In the genomic region with DNA sequence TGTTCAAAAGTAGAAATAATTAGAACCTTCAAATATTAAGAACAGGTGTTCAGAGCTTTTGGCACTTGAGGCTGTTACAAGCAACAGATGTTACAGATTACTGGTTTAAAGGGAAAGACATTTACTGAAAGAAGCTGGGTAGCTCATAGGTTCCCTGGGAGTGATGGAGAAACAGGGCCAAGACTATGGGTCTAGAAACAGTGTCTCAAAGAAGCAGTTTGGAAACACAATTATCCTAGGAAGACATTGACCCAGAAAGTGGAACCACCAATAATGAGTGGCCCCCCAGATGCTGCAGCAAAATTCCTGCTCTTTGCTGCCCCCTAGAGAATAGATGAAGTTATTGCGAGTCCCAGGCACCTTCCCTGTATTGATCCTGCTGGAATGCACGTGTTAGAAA, we compare ENCODE assay signal across 16 mouse cellular contexts. TPM values are rescaled to one million over a fixed set of nuclear protein-coding genes. Genes with fewer than 3 reads are reported as not detected.
DNase-seq lines count a peak whose midpoint lies in the region; ATAC-seq and TF ChIP-seq lines count a peak whose summit lies in the region.
"Had no signal": no experiment of that assay in that cellular context is flagged by ENCODE, and none has a peak within 500 bp of the region (broad histone marks: within the 10 kb centered on the region; RNA-seq: fewer than 3 reads in every experiment).

No protein-coding gene starts in this region.

- peak; percentile 72 for TF ChIP-seq CTCF in heart, adult 2 months (IDR thresholded peaks at IDR 0.05)
- TF ChIP-seq CTCF in lung, embryonic 14.5 days (IDR thresholded peaks at IDR 0.05; ENCODE audit: low read depth), result peak; percentile 72
- no peak for TF ChIP-seq CTCF in lung, adult 2 months (IDR thresholded peaks at IDR 0.05; ENCODE audit: insufficient read depth, low read length)

- no peak for ATAC-seq in lung, embryonic 14.5 days (ENCODE audit: insufficient read depth)
- ATAC-seq in common myeloid progenitor, adult 5-6 weeks (replicated peaks; ENCODE audit: low read depth, poor library complexity, severe bottlenecking), result peak; percentile 74
- peak; percentile 68 for ATAC-seq in megakaryocyte progenitor cell, adult 5-6 weeks (replicated peaks; ENCODE audit: poor library complexity)
- ATAC-seq in frontal cortex, adult (ENCODE audit: low TSS enrichment), result no peak
- ATAC-seq in activated CD4-positive, CD25-positive, alpha-beta regulatory T cell, adult 4 months, result no peak

- H3K9me3 ChIP-seq in heart, embryonic 10.5 days, result no peaks in the 10 kb centered on the region
- H3K9me3 ChIP-seq in lung, embryonic 14.5 days (ENCODE audit: low read depth, low read length), result no peaks in the 10 kb centered on the region
- H3K9me3 ChIP-seq: embryonic facial prominence, embryonic 15.5 days; hindbrain, embryonic 15.5 days had no signal

- H3K36me3 ChIP-seq in heart, adult 2 months (ENCODE audit: control insufficient read depth, insufficient read depth, low read length), result no peaks in the 10 kb centered on the region
- no peaks in the 10 kb centered on the region for H3K36me3 ChIP-seq in heart, embryonic 10.5 days
- no peaks in the 10 kb centered on the region for H3K36me3 ChIP-seq in lung, embryonic 14.5 days (ENCODE audit: insufficient read depth)
- H3K36me3 ChIP-seq: embryonic facial prominence, embryonic 15.5 days; G1E; hindbrain, embryonic 15.5 days; neural tube, embryonic 12.5 days had no signal

- intact Hi-C loops in heart, adult 2 months (cut with DNase I), result loop anchor here (2.0 kb wide), 2 partner anchors 77 to 275 kb away; no protein-coding TSS in a partner anchor

- no peaks in the 10 kb centered on the region for H3K27me3 ChIP-seq in heart, adult 2 months (ENCODE audit: control insufficient read depth, insufficient read depth, low read length)
- H3K27me3 ChIP-seq in heart, embryonic 10.5 days (ENCODE audit: insufficient read depth, poor library complexity, severe bottlenecking), result no peaks in the 10 kb centered on the region
- no peaks in the 10 kb centered on the region for H3K27me3 ChIP-seq in lung, embryonic 14.5 days (ENCODE audit: insufficient read depth, low read length)
- H3K27me3 ChIP-seq: embryonic facial prominence, embryonic 15.5 days; hindbrain, embryonic 15.5 days; neural tube, embryonic 12.5 days had no signal

- H3K4me3 ChIP-seq in heart, adult 2 months, result no peak overlapping the region
- H3K4me3 ChIP-seq in heart, embryonic 10.5 days, result no peak overlapping the region
- H3K4me3 ChIP-seq in lung, embryonic 14.5 days (ENCODE audit: low read depth, low read length), result no peak overlapping the region
- no peak overlapping the region for H3K4me3 ChIP-seq in lung, adult 2 months (replicated peaks; ENCODE audit: extremely low read depth, low read depth, low read length)
- H3K4me3 ChIP-seq: embryonic facial prominence, embryonic 15.5 days; hindbrain, embryonic 15.5 days; neural tube, embryonic 12.5 days had no signal

- no peak for TF ChIP-seq EP300 in heart, adult 2 months (IDR thresholded peaks at IDR 0.05; ENCODE audit: insufficient read depth, low read depth, low read length)

- no peak overlapping the region for H3K9ac ChIP-seq in heart, adult 2 months (ENCODE audit: low read depth, low read length)
- no peak overlapping the region for H3K9ac ChIP-seq in lung, embryonic 14.5 days
- H3K9ac ChIP-seq: embryonic facial prominence, embryonic 15.5 days; hindbrain, embryonic 15.5 days; neural tube, embryonic 12.5 days had no signal

- no peak for DNase-seq in heart, adult 2 months
- DNase-seq in heart, embryonic 10.5 days (ENCODE audit: low spot score), result no peak
- DNase-seq in lung, embryonic 14.5 days, result peak; percentile 34
- DNase-seq in lung, adult 2 months, result no peak
- DNase-seq: gastrocnemius, postnatal 25 days; lung, postnatal 4 days; thymus, postnatal 25 days had no signal

- no peak for TF ChIP-seq POLR2A in heart, adult 2 months (IDR thresholded peaks at IDR 0.05; ENCODE audit: insufficient read depth, low read depth, low read length)
- TF ChIP-seq POLR2A in lung, adult 2 months (IDR thresholded peaks at IDR 0.05; ENCODE audit: borderline replicate concordance, extremely low read depth, low read depth, low read length), result no peak

- 19% methylated on average over 2 of the region's 2 CpGs for WGBS in heart, adult 2 months
- 9% methylated on average over 2 of the region's 2 CpGs for WGBS in heart, embryonic 10.5 days
- WGBS in lung, embryonic 14.5 days, result 12% methylated on average over 2 of the region's 2 CpGs
- WGBS in lung, adult 2 months, result 14% methylated on average over 2 of the region's 2 CpGs

- H3K79me2 ChIP-seq in heart, adult 2 months (replicated peaks; ENCODE audit: control insufficient read depth, insufficient read depth, low read length), result no peaks in the 10 kb centered on the region

- H3K4me1 ChIP-seq in heart, adult 2 months (ENCODE audit: control insufficient read depth, insufficient read depth, low read length), result no peaks in the 10 kb centered on the region
- H3K4me1 ChIP-seq in heart, embryonic 10.5 days, result no peaks in the 10 kb centered on the region
- no peaks in the 10 kb centered on the region for H3K4me1 ChIP-seq in lung, embryonic 14.5 days (ENCODE audit: insufficient read depth)
- H3K4me1 ChIP-seq in lung, adult 2 months (ENCODE audit: control insufficient read depth, insufficient read depth, low read length), result no peaks in the 10 kb centered on the region
- H3K4me1 ChIP-seq: neural tube, embryonic 12.5 days had no signal

- H3K4me2 ChIP-seq in lung, embryonic 14.5 days, result no peak overlapping the region
- H3K4me2 ChIP-seq: embryonic facial prominence, embryonic 15.5 days; hindbrain, embryonic 15.5 days; neural tube, embryonic 12.5 days had no signal

- H3K27ac ChIP-seq in heart, adult 2 months, result no peak overlapping the region
- H3K27ac ChIP-seq in heart, embryonic 10.5 days, result no peak overlapping the region
- H3K27ac ChIP-seq in lung, embryonic 14.5 days (ENCODE audit: low read depth), result no peak overlapping the region
- H3K27ac ChIP-seq: embryonic facial prominence, embryonic 15.5 days; hindbrain, embryonic 15.5 days; neural tube, embryonic 12.5 days had no signal

RNA-seq across cellular contexts. Expression of a gene that starts 4.2 kb away (rescaled TPM):
- not detected for total RNA-seq in heart, adult 2 months (2021)
- not detected in 2 replicates for polyA plus RNA-seq in heart, adult 2 months (2012; rRNA removed)
- not detected in 2 replicates for polyA plus RNA-seq in heart, embryonic 10.5 days (2016; fragmentation: Nextera tagmentation; extraction: Ambion mirVana)
- polyA plus RNA-seq in lung, embryonic 14.5 days (2014; fragmentation: Nextera tagmentation; extraction: Ambion mirVana), result not detected in 2 replicates
- polyA plus RNA-seq in lung, adult 2 months (2012; rRNA removed), result not detected in 2 replicates
- not detected in 2 replicates for total RNA-seq in common myeloid progenitor, adult 5-6 weeks (2017)
- not detected in 2 replicates for total RNA-seq in megakaryocyte progenitor cell, adult 5-6 weeks (2015)
- total RNA-seq in megakaryocyte progenitor cell, adult 5-6 weeks (2017), result not detected in 2 replicates
- not detected for polyA plus RNA-seq in activated CD4-positive, CD25-positive, alpha-beta regulatory T cell, adult 4 months (2017; shearing (Covaris generic))
- total RNA-seq: G1E; gastrocnemius, postnatal 25 days; layer of hippocampus, postnatal 25 days had no signal
- polyA plus RNA-seq: embryonic facial prominence, embryonic 15.5 days; G1E; neural tube, embryonic 12.5 days had no signal

Comparison
In these comparisons a context has a peak if more than half of its experiments do, and no peak if none do; other contexts are left out.
1. ATAC-seq: peak in common myeloid progenitor, adult 5-6 weeks (single experiment) and megakaryocyte progenitor cell, adult 5-6 weeks (single experiment); none in lung, embryonic 14.5 days (single experiment), frontal cortex, adult (single experiment) and activated CD4-positive, CD25-positive, alpha-beta regulatory T cell, adult 4 months (single experiment).